Mouse (Mus musculus) E14TG2a.4 (cell line): Measurements from ENCODE around the gene Zfp652.

ENCODE experiments used
- H3K27me3 ChIP-seq: 2 replicates; pipeline ENCODE4 v1.6.1; 2014; ENCODE audit warnings: low read length, control low read depth; ENCODE audit not compliant: insufficient read depth
- H3K36me3 ChIP-seq: 2 replicates; pipeline ENCODE4 v1.6.1; 2014; ENCODE audit warnings: low read length, control low read depth; ENCODE audit not compliant: insufficient read depth
- H3K4me1 ChIP-seq: replicated peaks from 2 replicates; pipeline ENCODE4 v1.6.1; 2014; ENCODE audit warnings: low read depth, low read length, control low read depth
- H3K4me3 ChIP-seq: replicated peaks from 2 replicates; pipeline ENCODE4 v1.5.1; 2014; ENCODE audit warnings: mild to moderate bottlenecking, low read length
- H3K9me3 ChIP-seq: 2 replicates; pipeline ENCODE4 v1.6.1; 2014; ENCODE audit warnings: low read length, control low read depth
- CTCF ChIP-seq: conservative IDR thresholded peaks from 2 replicates; pipeline ENCODE4 v1.5.1; 2014; ENCODE audit warnings: low read length
- NANOG ChIP-seq: IDR thresholded peaks from 2 replicates; pipeline ENCODE4 v1.6.1; 2014; ENCODE audit warnings: borderline replicate concordance, low read length, mixed read lengths
- POU5F1 ChIP-seq: IDR thresholded peaks from 2 replicates; pipeline ENCODE4 v1.6.1; 2014; ENCODE audit warnings: low read length, borderline replicate concordance

The Zfp652 gene

DNA sequence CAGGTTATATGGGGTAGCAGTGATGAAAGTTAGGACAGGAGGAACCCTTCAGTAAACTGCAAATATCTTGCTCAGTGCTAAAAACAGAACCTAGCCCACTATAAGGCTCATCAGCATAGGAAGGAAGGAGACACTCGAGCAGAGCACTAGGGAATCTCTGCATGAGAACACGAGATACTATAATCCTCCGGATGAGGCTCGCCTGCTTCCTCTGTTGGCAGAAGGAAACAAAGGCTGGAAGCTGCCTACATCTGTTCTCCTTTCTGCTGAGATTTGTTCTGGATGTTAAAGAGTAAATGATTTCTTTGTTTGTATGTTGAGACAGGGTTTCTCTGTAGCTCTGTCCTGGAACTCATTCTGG, 7.5 kb upstream of the Zfp652 start:
- TF ChIP-seq POU5F1 (no peak), NANOG (0 out of 2 replicates have a peak, but pooled peaks have one; percentile 4), CTCF (no peak)
- Histone ChIP-seq H3K4me3 (0 out of 2 replicates have a peak overlapping the region, but pooled peaks have one; percentile 3), H3K36me3 (0 out of 2 replicates have a peak, but pooled peaks cover 6% of the 10 kb centered on the region)

DNA sequence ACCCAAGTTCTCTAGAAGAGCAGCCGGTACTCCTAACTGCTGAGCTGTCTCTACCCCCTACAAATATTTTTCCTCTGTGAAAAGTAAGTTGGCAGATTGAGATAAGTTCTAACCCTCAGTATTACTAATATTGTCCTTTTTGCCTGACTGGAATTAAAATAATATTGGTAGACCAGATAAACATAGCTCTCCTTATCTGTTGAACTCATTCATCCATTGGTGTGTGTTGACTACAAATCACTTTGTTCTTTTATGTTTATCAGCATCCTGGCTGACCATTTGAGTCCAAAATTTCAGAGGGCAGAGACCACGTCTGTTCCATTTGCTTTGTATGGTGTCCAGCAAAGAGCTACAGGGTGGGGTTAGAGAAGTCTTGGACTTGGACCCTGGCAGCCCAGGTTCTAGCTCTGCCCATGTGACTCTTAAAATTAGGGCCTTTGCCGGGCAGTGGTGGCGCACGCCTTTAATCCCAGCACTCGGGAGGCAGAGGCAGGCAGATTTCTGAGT, 2.9 kb upstream of the Zfp652 start:
- H3K9me3 ChIP-seq, result no peaks in the 10 kb centered on the region
- H3K4me3 ChIP-seq, result no peak overlapping the region
- TF ChIP-seq NANOG (no peak), POU5F1 (no peak), CTCF (no peak)
- no peaks in the 10 kb centered on the region for H3K27me3 ChIP-seq
- H3K36me3 ChIP-seq, result no peaks in the 10 kb centered on the region
- peaks cover 79% of the 10 kb centered on the region for H3K4me1 ChIP-seq

More for the DNA sequence above, 7.5 kb upstream of the Zfp652 start:
- Histone ChIP-seq H3K4me1 (peaks cover 69% of the 10 kb centered on the region), H3K27me3 (no peaks in the 10 kb centered on the region), H3K9me3 (peaks cover 20% of the 10 kb centered on the region)

DNA sequence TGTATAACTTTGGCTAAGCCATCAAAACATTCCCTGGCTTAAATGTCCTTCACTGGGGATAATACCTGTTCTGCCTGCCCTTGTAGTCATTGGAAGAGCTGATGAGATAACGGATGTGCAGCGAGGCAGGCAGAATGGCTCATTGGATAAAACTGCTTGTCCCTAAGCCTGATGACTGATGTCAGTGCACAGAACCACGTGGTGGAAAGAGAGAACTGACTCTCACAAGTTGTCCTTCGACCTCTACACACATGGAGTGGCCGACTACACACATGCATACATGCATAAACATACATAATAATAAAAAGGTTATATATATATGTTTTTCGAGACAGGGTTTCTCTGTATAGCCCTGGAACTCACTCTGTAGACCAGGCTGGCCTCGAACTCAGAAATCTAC, 2.0 kb upstream of the Zfp652 start:
- Histone ChIP-seq H3K4me1 (peaks cover 80% of the 10 kb centered on the region), H3K36me3 (no peaks in the 10 kb centered on the region), H3K4me3 (no peak overlapping the region), H3K27me3 (no peaks in the 10 kb centered on the region), H3K9me3 (no peaks in the 10 kb centered on the region)
- TF ChIP-seq POU5F1, result no peak
- TF ChIP-seq NANOG, result no peak
- no peak for TF ChIP-seq CTCF

DNA sequence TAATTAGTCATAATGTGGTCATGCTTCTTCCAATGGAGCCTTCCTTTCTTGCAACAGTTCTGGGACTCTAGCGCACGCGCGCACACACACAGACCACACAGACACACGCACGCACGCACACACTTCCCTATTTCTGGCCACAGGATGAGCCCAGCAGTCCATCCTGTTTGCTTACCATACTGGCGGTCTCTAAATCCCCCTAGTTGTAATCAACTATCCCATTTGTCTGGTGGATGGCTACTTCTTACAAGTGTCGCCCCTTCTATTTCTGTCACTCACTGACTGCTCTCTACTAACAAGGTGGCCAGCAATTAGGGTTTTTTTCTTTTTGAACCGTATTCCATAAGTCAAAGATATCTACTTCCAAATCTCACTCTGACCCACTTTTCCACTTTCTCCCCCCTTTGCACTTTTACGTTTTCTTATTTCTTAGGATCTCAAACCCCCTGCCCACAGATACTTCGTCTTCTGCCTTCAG, 349 bp upstream of the Zfp652 start:
- Histone ChIP-seq H3K4me3 (peak overlapping the region; percentile 93), H3K9me3 (no peaks in the 10 kb centered on the region), H3K36me3 (no peaks in the 10 kb centered on the region), H3K4me1 (peaks cover 82% of the 10 kb centered on the region), H3K27me3 (no peaks in the 10 kb centered on the region)
- no peak for TF ChIP-seq POU5F1
- no peak for TF ChIP-seq CTCF
- TF ChIP-seq NANOG, result no peak

DNA sequence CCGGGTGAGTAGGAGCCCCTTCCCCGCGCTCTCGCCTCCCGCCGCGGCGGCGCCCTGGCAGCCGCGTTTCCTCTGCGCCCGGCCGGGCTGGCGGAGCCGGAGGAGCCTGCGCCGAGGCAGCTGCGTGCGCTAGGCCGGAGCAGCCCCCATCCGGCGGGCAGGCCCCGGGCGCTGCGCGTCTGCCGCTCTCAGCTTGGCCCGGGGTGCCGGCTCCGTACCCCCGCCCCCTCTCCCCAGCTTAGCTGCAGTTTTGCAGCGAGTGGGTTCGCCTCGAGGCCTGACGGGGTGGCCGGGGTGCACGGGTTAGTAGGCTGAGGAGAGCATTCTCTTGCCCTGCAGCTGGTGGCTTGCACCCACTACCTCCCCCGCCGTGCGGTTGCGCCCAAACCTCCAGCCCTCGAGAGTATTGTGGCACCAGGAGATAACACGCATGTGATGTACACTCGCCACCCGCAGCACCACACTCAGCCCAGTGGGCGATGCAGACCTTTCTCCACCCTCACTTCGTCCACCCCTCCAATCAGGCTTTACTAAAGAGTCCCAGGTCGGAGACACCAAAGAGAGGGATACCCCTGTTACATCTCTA, 845 bp downstream of the Zfp652 start:
- Histone ChIP-seq H3K36me3 (no peaks in the 10 kb centered on the region), H3K9me3 (no peaks in the 10 kb centered on the region), H3K27me3 (no peaks in the 10 kb centered on the region), H3K4me3 (peak overlapping the region; percentile 93), H3K4me1 (peaks cover 79% of the 10 kb centered on the region)
- no peak for TF ChIP-seq NANOG

DNA sequence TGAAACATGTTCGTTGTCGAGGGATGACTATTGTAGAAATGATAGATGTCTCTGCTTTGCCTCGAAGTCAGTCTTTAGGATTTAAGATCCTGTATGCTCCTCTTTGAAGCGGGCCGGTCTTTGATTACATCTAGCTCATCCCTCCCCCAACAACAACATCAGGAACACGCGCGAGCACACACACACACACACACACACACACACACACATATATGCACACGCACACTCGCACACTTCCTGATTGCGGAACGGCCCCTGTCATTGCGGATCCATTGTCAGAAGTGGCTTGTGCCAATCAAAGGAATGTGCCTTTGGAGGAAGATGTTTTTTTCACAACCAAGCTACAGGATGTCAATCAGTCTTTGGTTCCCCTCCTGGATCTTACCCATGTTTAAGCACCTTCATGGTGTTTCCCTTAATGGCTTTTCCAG, 1.4 kb downstream of the Zfp652 start:
- TF ChIP-seq NANOG, result no peak
- H3K27me3 ChIP-seq, result no peaks in the 10 kb centered on the region
- H3K9me3 ChIP-seq, result no peaks in the 10 kb centered on the region
- H3K4me3 ChIP-seq, result peak overlapping the region; percentile 93
- H3K36me3 ChIP-seq, result no peaks in the 10 kb centered on the region
- H3K4me1 ChIP-seq, result peaks cover 75% of the 10 kb centered on the region

DNA sequence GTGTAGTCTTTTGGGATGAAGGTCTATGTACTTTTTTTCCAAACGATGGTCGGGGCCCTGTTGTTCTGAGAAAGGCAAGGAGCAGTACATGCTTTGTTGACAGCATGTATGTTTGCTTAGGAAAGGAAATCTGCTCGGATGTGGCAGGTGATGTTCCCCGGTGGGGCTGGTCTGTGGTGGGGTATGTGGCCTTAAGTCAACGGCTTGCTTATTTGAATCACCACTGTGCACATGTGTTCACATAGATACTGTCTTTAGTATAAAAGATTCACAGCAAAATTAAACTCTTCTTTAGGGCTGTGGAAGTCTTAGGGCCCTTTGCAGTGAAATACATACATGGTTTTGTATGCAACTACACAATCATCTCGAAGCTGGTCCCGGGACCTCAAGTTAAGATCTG, 1.9 kb downstream of the Zfp652 start:
- H3K27me3 ChIP-seq, result no peaks in the 10 kb centered on the region
- H3K9me3 ChIP-seq, result no peaks in the 10 kb centered on the region
- H3K36me3 ChIP-seq, result no peaks in the 10 kb centered on the region
- peak overlapping the region; percentile 93 for H3K4me3 ChIP-seq
- TF ChIP-seq NANOG (no peak), POU5F1 (no peak), CTCF (no peak)
- H3K4me1 ChIP-seq, result peaks cover 75% of the 10 kb centered on the region

DNA sequence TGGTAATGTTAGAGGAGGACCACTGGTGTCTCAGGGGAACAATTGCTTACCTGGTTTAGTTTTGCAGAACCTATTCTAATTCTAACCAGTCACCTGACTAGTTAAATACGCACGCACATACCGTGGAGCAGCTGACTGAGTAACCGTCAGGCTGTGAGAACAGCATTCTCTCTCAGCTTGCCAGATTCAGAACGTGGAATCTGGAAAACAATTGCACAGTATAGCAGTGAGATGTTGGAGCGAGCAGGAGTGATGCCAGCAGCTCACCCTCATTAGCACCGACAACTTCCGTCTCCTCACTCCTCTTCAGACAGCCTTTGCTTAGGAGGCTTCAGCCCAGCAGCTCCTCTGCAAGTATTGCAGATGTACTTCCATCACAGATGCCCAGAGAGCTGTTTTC, 3.7 kb downstream of the Zfp652 start:
- Histone ChIP-seq H3K9me3 (no peaks in the 10 kb centered on the region), H3K4me3 (no peak overlapping the region), H3K36me3 (peaks cover 5% of the 10 kb centered on the region; the same call in 1 of the 2 replicates), H3K4me1 (peaks cover 67% of the 10 kb centered on the region), H3K27me3 (no peaks in the 10 kb centered on the region)
- no peak for TF ChIP-seq NANOG

DNA sequence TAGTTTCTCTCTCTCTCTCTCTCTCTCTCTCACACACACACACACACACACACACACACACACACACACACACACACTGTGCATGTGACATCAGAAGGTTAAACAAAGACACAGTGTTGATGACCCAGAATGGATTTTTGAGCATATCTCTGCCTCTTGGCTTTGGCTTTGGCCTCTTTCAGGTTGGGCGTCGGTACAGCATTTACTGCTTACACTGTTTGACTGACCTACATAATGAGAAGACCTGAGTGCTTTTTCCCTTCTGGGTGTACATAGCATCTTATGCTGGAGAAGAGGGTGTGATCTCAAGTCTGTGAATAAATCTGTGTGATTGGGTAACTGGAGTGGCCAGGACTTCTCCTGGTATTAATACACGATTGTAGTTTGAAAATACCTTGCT, 6.9 kb downstream of the Zfp652 start:
- no peaks in the 10 kb centered on the region for H3K27me3 ChIP-seq
- H3K4me3 ChIP-seq, result no peak overlapping the region
- H3K9me3 ChIP-seq, result no peaks in the 10 kb centered on the region
- peaks cover 60% of the 10 kb centered on the region for H3K4me1 ChIP-seq
- peaks cover 16% of the 10 kb centered on the region; the same call in 1 of the 2 replicates for H3K36me3 ChIP-seq
- no peak for TF ChIP-seq NANOG
- TF ChIP-seq POU5F1, result no peak
- no peak for TF ChIP-seq CTCF
